Mouse (Mus musculus) ovary, postnatal 14 days (tissue): ENCODE data around the gene Micall2.
"Not testable (repeated sequence)": the region's sequence is repeated elsewhere in the genome, so short reads cannot be mapped to it uniquely, and the experiment has no call there.

ENCODE experiments used
- DNase-seq: peaks from one replicate; pipeline ENCODE4 v3.0.0; 2022; ENCODE audit warnings: low spot score

Gene Micall2

DNA sequence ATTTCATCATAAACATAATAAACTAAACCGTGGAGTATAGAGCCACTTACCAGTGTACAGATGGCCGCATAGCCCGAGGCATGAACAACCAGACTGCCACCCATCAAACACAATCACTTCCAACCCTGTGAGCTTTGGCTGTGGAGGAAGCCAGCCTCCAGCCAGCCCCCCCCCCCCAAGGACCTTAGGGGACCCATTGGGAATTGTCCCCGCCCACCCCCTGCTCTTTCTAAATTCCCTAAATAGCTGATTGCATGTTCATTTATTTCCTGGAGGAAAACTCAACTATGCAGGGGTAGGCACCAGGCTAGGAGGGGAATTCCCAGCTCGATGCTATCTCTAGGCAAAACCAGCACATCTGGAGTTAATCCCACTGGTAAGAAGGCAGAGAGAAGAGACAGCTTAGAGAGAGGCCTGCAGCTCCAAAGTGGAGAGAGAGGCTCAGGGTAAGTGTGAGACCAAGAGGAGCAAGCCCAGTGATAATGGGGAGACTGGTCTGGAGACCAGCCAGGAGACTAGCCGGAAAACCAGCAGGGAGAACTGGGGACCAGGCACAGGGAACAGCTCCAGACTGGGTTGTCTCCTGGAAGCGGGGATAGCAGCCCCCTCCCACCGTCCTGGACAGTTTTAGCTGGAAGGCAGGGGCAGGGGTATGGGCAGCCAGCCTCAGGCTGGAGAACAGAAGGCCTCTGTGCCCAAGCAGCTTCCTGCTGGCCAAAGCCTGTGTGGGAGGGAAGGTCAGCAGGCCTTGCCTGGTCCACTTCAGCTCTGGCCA lies 5.2 kb downstream of the Micall2 start:
- no peak for DNase-seq

- DNase-seq, result no peak
Observed at GRCm38 (mm10) chr5:139727261-139727660, 8.9 kb downstream of the Micall2 start.

DNA sequence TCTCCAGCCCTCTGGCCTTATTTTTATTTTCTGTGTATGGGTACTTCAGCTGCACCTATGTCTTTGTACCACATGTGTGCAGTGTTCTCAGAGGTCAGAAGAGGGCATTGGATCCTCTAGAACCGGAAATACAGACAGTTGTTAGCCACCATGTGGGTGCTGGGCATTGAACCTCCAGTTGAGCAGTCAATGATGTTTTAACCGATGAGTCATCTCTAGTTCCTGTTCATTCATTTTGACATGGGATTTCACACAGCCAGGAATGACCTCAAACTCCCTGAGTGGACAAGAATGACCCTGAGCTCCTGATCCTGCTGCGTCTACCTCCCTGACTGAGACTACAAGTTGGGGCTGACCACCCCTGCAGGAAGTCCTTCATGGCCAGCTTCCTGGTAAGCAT lies 9.9 kb downstream of the Micall2 start:
- no peak for DNase-seq

- no peak for DNase-seq
Observed at GRCm38 (mm10) chr5:139724336-139725116, 11.6 kb downstream of the Micall2 start.

DNA sequence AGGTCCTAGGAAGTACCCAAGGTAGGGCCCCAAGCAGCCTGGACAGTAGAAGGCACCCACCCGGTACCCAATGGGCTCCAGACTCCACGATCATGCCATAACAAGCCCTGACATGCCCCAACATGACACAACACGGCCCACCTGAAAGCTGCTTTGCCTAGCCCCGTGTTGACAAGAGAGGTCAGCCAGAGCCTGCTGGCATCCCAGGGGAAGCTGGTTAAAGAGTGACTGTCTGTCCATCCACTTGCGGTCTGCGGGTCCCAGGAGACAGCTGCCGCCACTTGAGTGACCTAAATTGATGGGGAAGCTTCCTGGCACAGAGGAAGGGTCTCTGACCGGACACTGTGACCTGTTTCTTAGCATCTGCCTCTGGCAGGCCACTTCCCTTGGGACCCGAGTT lies 13.0 kb downstream of the Micall2 start:
- DNase-seq, result no peak

GRCm38 (mm10) chr5:139722709-139723108 lies 13.4 kb downstream of the Micall2 start:
- no peak for DNase-seq

- DNase-seq, result no peak
Observed at GRCm38 (mm10) chr5:139718949-139719348, 17.2 kb downstream of the Micall2 start.

GRCm38 (mm10) chr5:139718540-139718939 lies 17.6 kb downstream of the Micall2 start:
- no peak for DNase-seq

GRCm38 (mm10) chr5:139717723-139718122 lies 18.4 kb downstream of the Micall2 start:
- peak; percentile 60 for DNase-seq

DNA sequence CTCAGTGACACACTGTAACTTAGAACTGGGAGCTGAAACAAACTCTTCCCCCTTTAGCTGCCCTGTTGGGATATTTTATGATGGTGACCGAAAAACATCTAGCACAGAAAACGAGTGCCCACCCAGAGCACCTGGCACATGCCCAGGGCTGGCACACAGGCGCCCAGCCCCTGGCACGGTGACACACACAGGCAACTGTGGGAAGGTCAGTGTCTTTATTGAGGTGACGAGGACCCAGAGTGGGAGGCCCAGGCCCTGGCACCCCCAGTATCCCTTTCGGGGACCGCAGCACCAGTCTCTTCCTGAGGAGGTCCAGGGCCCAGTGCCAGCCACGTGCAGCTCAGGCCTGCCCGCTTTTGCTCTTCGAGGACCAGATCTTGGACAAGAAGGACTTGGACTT lies 29.6 kb downstream of the Micall2 start:
- DNase-seq, result no peak

DNA sequence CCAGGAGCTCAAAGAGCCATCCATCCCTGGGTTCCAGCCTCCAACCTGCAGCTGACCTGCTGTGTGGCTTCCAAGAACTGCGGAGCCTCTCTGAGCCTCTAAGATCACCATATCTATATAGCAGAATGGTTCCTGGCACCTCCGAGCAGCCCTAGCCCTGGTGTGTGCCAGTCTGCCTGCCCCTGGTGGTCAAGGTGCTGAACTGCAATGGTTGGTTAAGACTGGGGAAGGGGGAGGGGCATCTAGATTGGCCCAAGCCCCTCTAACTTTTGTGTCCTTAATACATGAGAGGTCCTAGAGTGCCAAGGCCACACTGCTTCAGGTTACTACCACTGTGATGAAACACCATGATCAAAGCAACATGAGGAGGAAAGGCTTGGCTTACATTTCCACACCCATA lies 33.2 kb downstream of the Micall2 start:
- no peak for DNase-seq

DNA sequence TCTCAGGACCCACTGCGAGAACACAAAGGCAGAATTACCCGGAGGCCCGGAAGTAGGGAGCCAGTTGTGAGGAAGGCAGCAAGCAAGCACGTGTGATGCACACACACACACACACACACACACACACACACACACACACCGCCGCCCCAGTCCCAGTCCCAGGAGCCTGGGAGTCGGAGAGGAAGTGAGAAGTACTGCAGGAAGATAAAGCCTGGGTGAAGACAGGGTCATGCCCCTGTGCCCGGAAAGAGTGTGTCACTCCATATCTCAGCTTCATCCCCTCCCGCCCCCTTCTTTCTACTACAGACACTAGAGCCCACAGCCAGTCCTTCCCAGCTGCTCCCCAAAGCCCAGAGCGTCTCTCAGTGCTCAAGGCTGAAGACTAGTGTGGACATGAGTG lies 33.9 kb downstream of the Micall2 start:
- DNase-seq, result no peak

- DNase-seq, result no peak
Observed at GRCm38 (mm10) chr5:139696954-139697353, 39.2 kb downstream of the Micall2 start.

- not testable (repeated sequence) for DNase-seq
Observed at GRCm38 (mm10) chr5:139695876-139696275, 40.3 kb downstream of the Micall2 start.

DNA sequence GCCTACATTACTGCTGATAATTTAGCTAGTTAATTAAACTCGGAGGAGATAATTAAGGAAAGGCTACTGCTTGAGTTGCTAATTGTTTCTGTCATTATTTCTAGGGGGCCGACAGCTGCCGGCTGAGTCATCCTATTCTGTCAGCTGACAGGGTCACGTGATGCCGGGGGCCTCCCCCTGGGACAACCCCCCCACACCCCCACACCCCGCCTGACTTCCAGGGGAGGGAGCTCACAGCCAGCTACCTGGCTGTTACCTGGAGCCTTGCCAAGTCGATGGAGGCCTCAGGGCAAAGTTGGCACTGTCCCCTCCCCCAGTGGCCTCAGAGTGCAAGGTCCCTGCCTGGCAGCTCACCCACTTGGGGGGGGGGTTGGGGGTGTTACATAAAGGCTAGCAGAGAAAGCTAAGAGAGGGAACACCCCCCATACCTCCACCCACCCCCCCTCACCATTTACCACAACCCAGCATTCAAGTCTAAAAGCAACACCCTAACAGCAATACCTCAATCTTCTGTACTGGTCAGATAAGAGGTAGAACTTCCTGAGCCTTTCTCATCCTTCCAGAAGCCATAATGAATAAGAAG lies 41.1 kb downstream of the Micall2 start:
- DNase-seq, result no peak

DNA sequence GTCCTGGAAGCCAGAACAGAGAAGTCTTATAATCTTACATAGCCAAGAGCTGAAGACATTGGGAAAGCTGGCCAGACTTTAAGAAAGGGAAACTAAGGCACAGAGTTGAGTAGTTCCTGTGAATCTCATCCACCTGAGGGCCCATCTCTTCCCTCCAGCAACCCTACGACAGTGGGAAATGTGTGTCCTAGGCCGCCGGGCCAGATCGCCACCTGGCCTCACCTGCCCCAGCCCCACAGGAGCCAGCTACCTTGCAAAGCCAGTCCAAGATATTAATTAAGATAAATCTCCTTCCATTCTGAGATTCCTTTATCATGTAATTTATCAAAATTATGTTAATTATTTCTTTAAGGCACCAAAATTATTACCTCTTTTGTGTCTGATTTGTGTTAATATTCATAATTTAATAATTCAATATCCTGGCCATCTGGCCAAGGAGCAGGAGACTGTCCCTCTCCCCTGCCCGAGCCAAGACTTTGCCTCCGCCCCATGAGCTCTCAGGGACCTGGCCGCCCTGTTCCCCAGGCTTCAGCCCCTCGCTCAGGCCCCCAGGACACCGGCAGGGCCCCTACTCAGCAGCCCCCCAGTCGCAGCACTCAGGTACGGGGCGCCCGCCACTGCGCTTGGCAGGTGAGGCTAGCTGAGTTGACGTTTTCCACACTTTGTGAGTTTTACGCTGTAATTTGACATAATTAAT lies 41.7 kb downstream of the Micall2 start:
- DNase-seq, result no peak

GRCm38 (mm10) chr5:139690791-139691190 lies 45.3 kb downstream of the Micall2 start:
- DNase-seq, result no peak

- no peak for DNase-seq
Observed at GRCm38 (mm10) chr5:139688356-139688755, 47.8 kb downstream of the Micall2 start.

DNA sequence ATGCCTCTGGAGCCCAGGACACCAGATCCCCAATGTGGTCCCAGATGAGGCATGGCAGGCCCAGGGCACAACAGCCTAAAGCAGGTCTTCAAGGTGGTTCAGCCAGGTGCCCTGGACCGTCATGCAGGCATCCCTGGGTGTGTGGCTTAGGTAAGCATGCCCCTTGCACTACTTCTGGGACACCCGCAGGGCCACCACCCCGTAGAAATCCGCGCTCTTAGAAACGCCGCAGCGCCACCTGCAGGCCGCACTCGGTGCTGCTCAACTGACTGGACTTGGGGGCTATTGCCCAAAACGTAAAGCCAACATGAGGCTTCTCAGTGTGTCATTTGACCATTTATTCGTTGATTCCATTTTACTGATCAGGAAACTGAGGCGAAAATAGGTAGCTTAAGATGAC lies 48.5 kb downstream of the Micall2 start:
- no peak for DNase-seq

GRCm38 (mm10) chr5:139686530-139687249 lies 49.4 kb downstream of the Micall2 start:
- DNase-seq, result no peak

DNA sequence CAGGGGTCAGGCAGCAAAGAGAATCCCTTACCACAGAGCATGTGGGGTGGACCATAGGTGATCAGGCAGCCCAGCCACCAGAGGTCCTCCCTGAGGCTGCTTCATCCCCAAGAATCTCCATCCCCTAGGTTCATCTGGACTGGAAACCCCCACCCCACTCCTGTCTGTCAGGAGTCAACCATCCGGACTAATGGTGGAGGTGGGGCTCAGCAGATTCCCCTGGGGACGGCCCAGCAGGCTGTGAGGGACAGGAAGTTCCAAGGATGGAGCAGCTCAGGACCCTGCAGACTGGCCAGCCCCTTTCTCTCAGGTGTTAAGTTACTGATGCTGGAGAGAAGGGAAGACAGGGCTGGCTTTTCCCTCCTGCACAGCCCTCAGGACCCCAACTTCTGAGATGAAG lies 52.9 kb downstream of the Micall2 start:
- no peak for DNase-seq

- no peak for DNase-seq
Observed at GRCm38 (mm10) chr5:139682631-139682977, 53.5 kb downstream of the Micall2 start.
